Mouse (Mus musculus): ENCODE results near the gene Ddx41. TPM values are rescaled to one million over a fixed set of nuclear protein-coding genes. Genes with fewer than 3 reads are reported as not detected.
"Not testable (repeated sequence)": the region's sequence is repeated elsewhere in the genome, so short reads cannot be mapped to it uniquely, and the experiment has no call there.

The Ddx41 gene
- 10 to 100 TPM; 14.4 to 14.8 TPM for total RNA-seq (2021)
- long read RNA-seq, experiment 1, transcript Ddx41-201 (17 exons, 2,205 nt) = major isoform, 48 of 55 reads
- long read RNA-seq, experiment 1, partial matches to known transcripts = 3 of 55 reads
- long read RNA-seq, experiment 1, other reads (novel, unspliced or antisense) = 4 of 55 reads
- long read RNA-seq, experiment 2, transcript Ddx41-201 (17 exons, 2,205 nt) = major isoform, 39 of 40 reads
- long read RNA-seq, experiment 2, partial matches to known transcripts = 1 of 40 reads
- long read RNA-seq, experiment 2, other reads (novel, unspliced or antisense) = 0 of 40 reads

GRCm38 (mm10) chr13:55536194-55537175 lies at the start of gene Ddx41:
Gene Ddx41 (minus strand): TSS chr13:55536658.
- intact Hi-C loops (cut with DNase I) = no loop called here

GRCm38 (mm10) chr13:55578086-55578485 lies 41.6 kb upstream of the Ddx41 start:
- intact Hi-C loops (cut with DNase I) = no loop called here

More at GRCm38 (mm10) chr13:55536194-55537175, at the start of gene Ddx41:
- DNase-seq = peak; percentile 99

GRCm38 (mm10) chr13:55576872-55577271 lies 40.4 kb upstream of the Ddx41 start:
- DNase-seq; intact Hi-C loops (cut with DNase I): not testable (repeated sequence)

More at GRCm38 (mm10) chr13:55578086-55578485, 41.6 kb upstream of the Ddx41 start:
- no peak for DNase-seq

GRCm38 (mm10) chr13:55575932-55576331 lies 39.5 kb upstream of the Ddx41 start:
- no peak for DNase-seq

GRCm38 (mm10) chr13:55574321-55574720 lies 37.9 kb upstream of the Ddx41 start:
- DNase-seq = no peak
- intact Hi-C loops (cut with DNase I) = no loop called here

More at GRCm38 (mm10) chr13:55575932-55576331, 39.5 kb upstream of the Ddx41 start:
- intact Hi-C loops (cut with DNase I) = no loop called here

GRCm38 (mm10) chr13:55573432-55573831 lies 37.0 kb upstream of the Ddx41 start, which contains the start of gene Tmed9:
Gene Tmed9 (plus strand): TSS chr13:55573732.
- intact Hi-C loops (cut with DNase I) = no loop called here

GRCm38 (mm10) chr13:55571977-55572376 lies 35.5 kb upstream of the Ddx41 start:
- intact Hi-C loops (cut with DNase I) = no loop called here
- no peak for DNase-seq

More at GRCm38 (mm10) chr13:55573432-55573831, 37.0 kb upstream of the Ddx41 start, which contains the start of gene Tmed9:
- no peak for DNase-seq

GRCm38 (mm10) chr13:55571027-55571751 lies 34.7 kb upstream of the Ddx41 start, which contains the start of gene Fam193b:
Gene Fam193b (minus strand): TSS chr13:55571120.
- DNase-seq = peak; percentile 96 to 97
- intact Hi-C loops (cut with DNase I) = no loop called here

GRCm38 (mm10) chr13:55570286-55570973 lies 34.0 kb upstream of the Ddx41 start:
- intact Hi-C loops (cut with DNase I) = no loop called here
- peak; percentile 40 to 42 for DNase-seq

GRCm38 (mm10) chr13:55569726-55570285 lies 33.3 kb upstream of the Ddx41 start:
- DNase-seq = peak; percentile 16 to 40
- intact Hi-C loops (cut with DNase I) = no loop called here

- DNase-seq; intact Hi-C loops (cut with DNase I): not testable (repeated sequence)
Observed at GRCm38 (mm10) chr13:55568524-55568923, 32.1 kb upstream of the Ddx41 start.

- intact Hi-C loops (cut with DNase I) = no loop called here
- no peak for DNase-seq
Observed at GRCm38 (mm10) chr13:55567949-55568348, 31.5 kb upstream of the Ddx41 start.

- intact Hi-C loops (cut with DNase I) = no loop called here
- DNase-seq = no peak
Observed at GRCm38 (mm10) chr13:55567001-55567400, 30.5 kb upstream of the Ddx41 start.

GRCm38 (mm10) chr13:55563266-55563879 lies 26.9 kb upstream of the Ddx41 start:
- intact Hi-C loops (cut with DNase I) = no loop called here
- DNase-seq = no peak

- intact Hi-C loops (cut with DNase I) = no loop called here
- no peak for DNase-seq
Observed at GRCm38 (mm10) chr13:55557499-55557898, 21.0 kb upstream of the Ddx41 start.

GRCm38 (mm10) chr13:55555921-55556320 lies 19.5 kb upstream of the Ddx41 start:
- no peak for DNase-seq
- intact Hi-C loops (cut with DNase I) = no loop called here

GRCm38 (mm10) chr13:55549061-55549460 lies 12.6 kb upstream of the Ddx41 start:
- intact Hi-C loops (cut with DNase I) = no loop called here
- no peak for DNase-seq

- intact Hi-C loops (cut with DNase I) = no loop called here
- DNase-seq = no peak
Observed at GRCm38 (mm10) chr13:55548426-55548825, 12.0 kb upstream of the Ddx41 start.

GRCm38 (mm10) chr13:55547916-55548315 lies 11.5 kb upstream of the Ddx41 start:
- intact Hi-C loops (cut with DNase I) = no loop called here
- no peak for DNase-seq

Data from heart, postnatal 14 days (tissue).